Mouse (Mus musculus) cerebellum, adult 2 months (tissue): ENCODE data around the gene Cetn3. TPM values are rescaled to one million over a fixed set of nuclear protein-coding genes. Genes with fewer than 3 reads are reported as not detected.

Experiments
- DNase-seq, 2 experiments: peaks; one replicate each; pipeline ENCODE4 v3.0.0; 2021
- H3K27ac ChIP-seq: fragments of 200-500 bp; 2 replicates; pipeline ENCODE4 v1.5.1; 2012; ENCODE audit warnings: low read length, control low read depth, inconsistent platforms; ENCODE audit not compliant: insufficient read depth
- H3K27me3 ChIP-seq: fragments of 200-500 bp; 2 replicates; pipeline ENCODE4 v1.6.1; 2012; ENCODE audit warnings: inconsistent platforms, mild to moderate bottlenecking, low read length, moderate library complexity; ENCODE audit not compliant: control insufficient read depth, insufficient read depth
- H3K4me1 ChIP-seq: fragments of 200-500 bp; 2 replicates; pipeline ENCODE4 v1.6.1; 2011; ENCODE audit warnings: low read length; ENCODE audit not compliant: control insufficient read depth, insufficient read depth
- H3K4me3 ChIP-seq: fragments of 200-500 bp; replicated peaks from 2 replicates; pipeline ENCODE3; 2011; ENCODE audit warnings: mild to moderate bottlenecking, low read depth, low read length, control low read depth; ENCODE audit not compliant: insufficient read depth
- CTCF ChIP-seq: fragments of 200-500 bp; IDR thresholded peaks from 2 replicates; pipeline ENCODE4 v1.5.1; 2011; ENCODE audit warnings: low read depth, mild to moderate bottlenecking, control low read depth, low read length, moderate library complexity, borderline replicate concordance; ENCODE audit not compliant: insufficient read depth
- POLR2A ChIP-seq: fragments of 200-500 bp; IDR thresholded peaks from 2 replicates; pipeline ENCODE4 v1.6.1; 2011; ENCODE audit warnings: low read length, control low read depth, borderline replicate concordance; ENCODE audit not compliant: insufficient read depth
- WGBS: fragments of 180-500 bp; shearing (Covaris S2); methylation state at CpG from one replicate; pipeline ENCODE4 v1.1.7; 2018; 5-methylcytosine and 5-hydroxymethylcytosine counted together
- polyA plus RNA-seq: library from polyadenylated mRNA; depleted of rRNA; stranded (reverse); fragments of >200 nt; gene quantifications from 2 replicates; pipeline ENCODE4 v1.2.3, GENCODE M21; 2012

Gene Cetn3
- polyA plus RNA-seq, 1 experiment: 142 TPM

DNA sequence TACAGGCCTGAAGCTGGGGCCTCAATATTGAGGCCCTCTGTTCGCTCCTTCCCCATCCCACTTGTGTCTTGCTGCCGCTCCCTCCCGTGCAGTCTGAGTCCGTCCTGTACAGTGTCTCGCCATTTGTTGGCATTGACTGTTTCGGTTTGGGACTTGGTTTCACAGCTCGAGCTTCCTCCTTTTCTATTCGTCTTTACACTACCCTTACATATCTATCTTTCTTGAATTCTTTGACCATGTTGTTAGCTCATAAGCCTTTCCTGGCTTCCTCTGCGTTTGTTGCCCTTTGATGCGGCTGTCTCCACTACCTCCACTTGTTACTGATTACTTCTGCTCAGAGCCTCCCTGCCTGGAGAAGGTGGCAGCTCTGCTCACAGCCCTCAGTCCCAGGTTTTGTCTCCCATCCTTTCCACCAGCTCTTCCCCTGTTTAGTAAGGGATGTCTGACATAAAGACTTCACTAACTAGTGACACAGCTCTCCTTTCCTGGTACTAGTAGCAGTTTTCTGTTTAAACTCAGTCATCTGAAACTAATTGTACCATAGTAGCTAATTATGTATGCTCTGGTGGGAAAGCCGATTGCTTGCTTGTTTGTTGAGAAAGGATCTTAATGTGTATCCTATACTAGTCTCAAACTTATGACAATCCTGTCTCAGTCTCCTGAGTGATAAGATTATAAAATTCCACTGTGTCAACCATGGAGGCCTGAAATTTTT lies 3.0 kb downstream of the Cetn3 start:
- Histone ChIP-seq H3K4me3 (peak overlapping the region; percentile 51), H3K4me1 (no peaks in the 10 kb centered on the region), H3K27me3 (no peaks in the 10 kb centered on the region), H3K27ac (no peak overlapping the region)
- DNase-seq: peak; percentile 41 to 51
- no peak for TF ChIP-seq POLR2A
- no peak for TF ChIP-seq CTCF
- WGBS: 7% methylated on average over 11 of the region's 11 CpGs

DNA sequence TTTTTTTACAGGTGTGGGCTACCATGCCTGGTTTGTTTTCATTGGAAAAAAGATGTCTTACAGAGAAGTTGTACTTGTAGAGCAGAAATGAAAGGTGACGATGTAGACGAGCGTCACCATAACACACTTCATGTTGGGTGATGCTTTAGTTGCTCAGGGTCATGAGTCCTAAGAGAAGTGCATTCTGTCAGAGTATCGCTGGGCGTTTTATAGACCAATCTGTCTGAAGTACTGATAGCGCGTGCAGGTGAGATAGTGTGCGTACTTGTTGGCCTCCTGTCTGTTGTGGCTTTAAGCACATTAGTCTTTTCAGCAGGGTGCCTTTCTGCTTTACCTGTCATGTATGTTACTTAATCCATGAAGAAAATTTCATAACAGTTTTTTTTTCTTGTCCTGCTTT lies 7.3 kb downstream of the Cetn3 start:
- no peak for DNase-seq
- Histone ChIP-seq H3K4me3 (no peak overlapping the region), H3K27ac (no peak overlapping the region), H3K27me3 (no peaks in the 10 kb centered on the region), H3K4me1 (no peaks in the 10 kb centered on the region)
- TF ChIP-seq POLR2A: no peak
- TF ChIP-seq CTCF: no peak
- WGBS: 96% methylated on average over 8 of the region's 8 CpGs

DNA sequence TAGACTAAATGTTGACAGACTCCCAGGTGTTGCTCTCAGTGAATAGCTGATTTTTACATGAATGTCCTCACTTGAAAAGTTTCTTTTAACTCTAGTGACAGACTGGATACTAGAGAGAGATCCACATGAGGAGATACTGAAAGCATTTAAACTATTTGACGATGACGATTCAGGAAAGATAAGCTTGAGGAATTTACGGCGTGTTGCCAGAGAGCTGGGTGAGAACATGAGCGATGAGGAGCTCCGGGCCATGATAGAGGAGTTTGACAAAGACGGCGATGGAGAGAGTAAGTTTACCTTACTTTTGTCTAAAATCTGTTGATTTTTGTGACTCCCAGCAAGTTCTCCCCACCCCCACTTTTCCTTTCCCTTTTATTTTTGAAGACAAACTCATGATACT lies 9.0 kb downstream of the Cetn3 start:
- Histone ChIP-seq H3K27ac (no peak overlapping the region), H3K4me3 (no peak overlapping the region), H3K4me1 (no peaks in the 10 kb centered on the region), H3K27me3 (no peaks in the 10 kb centered on the region)
- no peak for DNase-seq
- WGBS: 70% methylated on average over 8 of the region's 8 CpGs
- TF ChIP-seq CTCF (no peak), POLR2A (no peak)

DNA sequence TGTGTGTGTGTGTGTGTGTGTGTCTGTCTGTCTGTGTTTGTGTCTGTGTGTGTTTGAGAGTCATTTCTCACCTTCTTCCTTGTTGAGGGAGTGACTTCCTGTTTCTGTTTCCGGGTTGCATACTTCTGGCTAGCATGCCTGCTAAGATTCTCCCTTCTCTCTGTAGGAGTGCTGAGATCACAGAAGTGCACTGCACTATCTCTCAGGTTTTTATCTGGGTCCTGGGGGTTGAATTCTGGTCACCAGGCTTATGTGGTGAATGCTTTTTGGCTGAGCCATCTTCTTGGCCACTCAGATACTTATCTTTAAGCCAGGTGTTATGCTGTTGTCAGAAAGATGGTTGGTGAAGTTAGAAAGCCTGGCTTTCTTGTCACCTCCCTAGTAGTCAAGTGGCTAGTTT lies 11.0 kb downstream of the Cetn3 start:
- Histone ChIP-seq H3K27me3 (no peaks in the 10 kb centered on the region), H3K27ac (no peak overlapping the region), H3K4me1 (no peaks in the 10 kb centered on the region), H3K4me3 (no peak overlapping the region)
- WGBS: 35% methylated on average over 1 of the region's 1 CpGs
- TF ChIP-seq CTCF (no peak), POLR2A (no peak)
- DNase-seq: no peak

DNA sequence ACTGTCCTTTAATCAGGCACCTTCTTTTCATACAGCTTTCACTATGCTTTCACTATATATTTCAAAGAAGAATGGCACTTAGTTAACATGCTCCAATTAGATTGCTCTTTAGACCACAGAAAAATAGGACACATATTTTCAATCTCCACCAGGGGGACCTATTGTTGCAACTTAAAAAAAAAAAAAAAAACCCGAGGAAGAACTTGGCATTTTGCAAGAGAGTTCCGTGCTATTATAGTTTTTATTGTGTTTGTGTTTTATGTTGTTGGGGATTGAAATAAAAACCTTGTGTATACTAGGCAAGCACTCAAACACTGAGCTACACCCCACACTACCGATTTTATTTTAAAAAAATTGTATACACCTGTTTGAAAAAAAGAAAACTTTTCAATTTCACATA lies 18.2 kb downstream of the Cetn3 start:
- Histone ChIP-seq H3K4me1 (no peaks in the 10 kb centered on the region), H3K27me3 (no peaks in the 10 kb centered on the region), H3K4me3 (no peak overlapping the region), H3K27ac (no peak overlapping the region)
- DNase-seq: no peak
- 27% methylated on average over 3 of the region's 3 CpGs for WGBS
- no peak for TF ChIP-seq CTCF
- TF ChIP-seq POLR2A: no peak

DNA sequence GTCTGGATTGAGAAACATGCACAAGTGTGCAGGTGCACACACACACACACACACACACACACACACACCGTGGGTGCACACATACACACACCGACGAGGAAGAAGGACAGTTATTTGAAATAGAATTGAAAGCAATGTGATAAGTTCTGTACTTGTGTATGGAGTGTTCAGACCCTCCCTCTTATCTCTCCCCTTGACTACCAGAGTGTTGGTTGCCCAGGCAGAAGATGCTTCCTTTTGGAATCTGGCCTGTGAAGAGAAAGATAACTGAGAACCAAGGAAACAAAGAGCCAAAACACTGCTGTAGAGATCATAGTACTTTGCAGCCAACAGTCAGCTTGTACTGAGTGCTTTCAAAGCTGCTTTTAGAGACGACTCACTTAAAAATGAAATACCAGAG lies 20.8 kb downstream of the Cetn3 start:
- 82% methylated on average over 4 of the region's 4 CpGs for WGBS
- Histone ChIP-seq H3K27ac (no peak overlapping the region), H3K4me3 (no peak overlapping the region), H3K4me1 (no peaks in the 10 kb centered on the region), H3K27me3 (no peaks in the 10 kb centered on the region)
- DNase-seq: no peak
- no peak for TF ChIP-seq CTCF
- no peak for TF ChIP-seq POLR2A

DNA sequence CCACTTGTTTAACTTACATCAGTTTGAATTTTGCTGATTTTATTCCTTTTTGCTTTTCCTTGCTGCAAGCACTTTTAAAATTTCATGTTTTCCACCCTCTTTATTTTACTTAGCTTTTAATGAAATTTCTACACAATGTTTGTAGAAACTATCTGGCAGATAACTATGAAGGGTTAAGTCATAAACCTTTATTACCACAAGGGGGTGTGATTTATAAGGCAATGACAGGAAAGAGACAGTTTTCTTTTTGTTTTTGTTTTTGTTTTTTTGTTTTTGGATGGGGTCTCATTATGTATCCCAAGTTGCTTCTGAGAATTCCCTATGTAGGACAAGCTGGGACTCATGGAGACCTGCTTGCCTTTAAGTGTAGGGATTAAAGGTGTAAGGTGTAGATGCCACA lies 39.9 kb downstream of the Cetn3 start:
- TF ChIP-seq POLR2A: no peak
- TF ChIP-seq CTCF: no peak
- H3K27ac ChIP-seq: no peak overlapping the region
- H3K27me3 ChIP-seq: no peaks in the 10 kb centered on the region
- no peak for DNase-seq
- no peaks in the 10 kb centered on the region for H3K4me1 ChIP-seq
- no peak overlapping the region for H3K4me3 ChIP-seq

DNA sequence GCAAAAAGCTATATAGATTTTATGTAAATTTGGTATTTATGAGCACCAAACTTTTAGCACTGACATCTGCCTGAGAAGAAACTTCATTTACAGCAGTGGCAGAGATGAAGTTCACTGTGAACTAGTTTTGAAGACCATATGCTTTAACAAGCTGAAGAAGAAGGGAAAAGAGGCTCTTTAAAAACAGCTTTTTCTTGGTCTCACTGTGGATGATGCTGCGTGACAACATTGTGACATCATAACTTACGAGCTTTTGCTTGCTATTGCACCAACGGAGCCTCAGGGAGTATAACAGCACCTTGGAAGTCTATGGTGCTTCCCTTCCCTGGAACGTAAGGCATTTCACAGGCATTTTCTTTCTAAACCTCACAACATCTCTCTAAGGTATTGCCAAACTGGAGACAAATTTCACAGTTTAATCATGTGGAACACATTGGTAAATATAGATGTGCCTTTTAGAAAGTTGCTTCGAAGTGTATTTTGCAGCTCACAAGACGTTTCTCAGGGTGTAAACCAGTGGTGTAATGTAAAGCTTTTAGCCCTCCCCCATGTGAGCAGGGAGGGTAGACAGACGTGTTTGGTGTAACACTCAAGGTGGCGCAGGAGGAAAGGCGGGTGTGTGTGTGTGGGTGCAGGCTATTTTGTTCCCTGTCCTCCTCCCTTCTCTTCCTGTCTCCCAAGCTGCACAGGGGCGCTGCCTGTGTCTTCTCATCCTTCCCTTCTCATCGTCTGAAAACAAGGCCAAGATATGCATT lies 41.9 kb downstream of the Cetn3 start:
- Histone ChIP-seq H3K4me1 (no peaks in the 10 kb centered on the region), H3K27me3 (no peaks in the 10 kb centered on the region), H3K27ac (no peak overlapping the region), H3K4me3 (no peak overlapping the region)
- 65% methylated on average over 11 of the region's 11 CpGs for WGBS
- no peak for DNase-seq
- TF ChIP-seq CTCF: no peak
